Mouse (Mus musculus) large intestine, adult 2 months (tissue): ENCODE data around the gene Kyat3. TPM values are rescaled to one million over a fixed set of nuclear protein-coding genes. Genes with fewer than 3 reads are reported as not detected.
A peak's percentile ranks its signal among the peaks of the same experiment; 100 is the strongest.

Source experiments
- DNase-seq: peaks from one replicate; pipeline ENCODE4 v3.0.0-alpha.2; 2012; ENCODE audit warnings: low read depth, low spot score
- WGBS: fragments of 180-500 bp; shearing (Covaris S2); methylation state at CpG from one replicate; pipeline ENCODE4 v1.1.7; 2018; 5-methylcytosine and 5-hydroxymethylcytosine counted together
- polyA plus RNA-seq: library from polyadenylated mRNA; depleted of rRNA; stranded (reverse); fragments of >200 nt; gene quantifications from 2 replicates; pipeline ENCODE4 v1.2.3, GENCODE M21; 2012

The Kyat3 gene
- polyA plus RNA-seq, 1 experiment = 2.0 TPM

GRCm38 (mm10) chr3:142743973-142744898, 43.4 kb downstream of the Kyat3 start:
- no peak for DNase-seq
- 41% methylated on average over 21 of the region's 21 CpGs for WGBS

- DNase-seq = no peak
- 66% methylated on average over 2 of the region's 2 CpGs for WGBS
These were observed 44.2 kb downstream of the Kyat3 start for GRCm38 (mm10) chr3:142745076-142745475.

- no peak for DNase-seq
These were observed 46.8 kb downstream of the Kyat3 start for GRCm38 (mm10) chr3:142747673-142748072.

GRCm38 (mm10) chr3:142749131-142749530, 48.3 kb downstream of the Kyat3 start:
- DNase-seq = no peak

More at GRCm38 (mm10) chr3:142747673-142748072, 46.8 kb downstream of the Kyat3 start:
- WGBS = 96% methylated on average over 7 of the region's 7 CpGs

GRCm38 (mm10) chr3:142755132-142755867, 54.4 kb downstream of the Kyat3 start:
- 79% methylated on average over 18 of the region's 18 CpGs for WGBS

More at GRCm38 (mm10) chr3:142749131-142749530, 48.3 kb downstream of the Kyat3 start:
- WGBS = 88% methylated on average over 16 of the region's 16 CpGs

GRCm38 (mm10) chr3:142757841-142758240, 57.0 kb downstream of the Kyat3 start:
- 56% methylated on average over 12 of the region's 12 CpGs for WGBS
- no peak for DNase-seq

More at GRCm38 (mm10) chr3:142755132-142755867, 54.4 kb downstream of the Kyat3 start:
- DNase-seq = no peak

- 90% methylated on average over 7 of the region's 7 CpGs for WGBS
- no peak for DNase-seq
These were observed 57.7 kb downstream of the Kyat3 start for GRCm38 (mm10) chr3:142758593-142758992.

GRCm38 (mm10) chr3:142760356-142760755, 59.5 kb downstream of the Kyat3 start:
- no peak for DNase-seq
- WGBS = 49% methylated on average over 6 of the region's 6 CpGs

- WGBS = under 1% methylated on average over 64 of the region's 64 CpGs
These were observed 64.3 kb downstream of the Kyat3 start, which contains the start of gene Gtf2b for GRCm38 (mm10) chr3:142764995-142765777. Gene Gtf2b (plus strand): TSS chr3:142765045.

GRCm38 (mm10) chr3:142765778-142766165, 64.9 kb downstream of the Kyat3 start:
- DNase-seq = no peak
- 2% methylated on average over 10 of the region's 10 CpGs for WGBS

More at GRCm38 (mm10) chr3:142764995-142765777, 64.3 kb downstream of the Kyat3 start, which contains the start of gene Gtf2b:
- DNase-seq = peak; percentile 78

GRCm38 (mm10) chr3:142768498-142768897, 67.6 kb downstream of the Kyat3 start:
- no peak for DNase-seq
- 94% methylated on average over 6 of the region's 6 CpGs for WGBS

GRCm38 (mm10) chr3:142770518-142770917, 69.7 kb downstream of the Kyat3 start:
- WGBS = 25% methylated on average over 1 of the region's 1 CpGs

GRCm38 (mm10) chr3:142773538-142774191, 72.8 kb downstream of the Kyat3 start:
- no peak for DNase-seq
- WGBS = 55% methylated on average over 4 of the region's 4 CpGs

More at GRCm38 (mm10) chr3:142770518-142770917, 69.7 kb downstream of the Kyat3 start:
- DNase-seq = no peak

- no peak for DNase-seq
- WGBS = 75% methylated on average over 3 of the region's 3 CpGs
These were observed 76.4 kb downstream of the Kyat3 start for GRCm38 (mm10) chr3:142777227-142777626.

- 88% methylated on average over 2 of the region's 2 CpGs for WGBS
- DNase-seq = no peak
These were observed 85.7 kb downstream of the Kyat3 start for GRCm38 (mm10) chr3:142786423-142787072.

- DNase-seq = no peak
- WGBS = 82% methylated on average over 3 of the region's 3 CpGs
These were observed 94.7 kb downstream of the Kyat3 start for GRCm38 (mm10) chr3:142795587-142795986.
